Mouse (Mus musculus): Measurements from ENCODE around the gene Nfatc2. TPM values are rescaled to one million over a fixed set of nuclear protein-coding genes. Genes with fewer than 3 reads are reported as not detected.

Nfatc2 gene
- polyA plus RNA-seq, 1 experiment from 2014 or later: 0.03 TPM

- no peaks in the 10 kb centered on the region for H3K27me3 ChIP-seq
- ATAC-seq: no peak
- in situ Hi-C loops (cut with MboI; ENCODE audit: low pct_unique_long_range_greater_than_20kb): no loop called here
- CTCF ChIA-PET: interaction anchor here (1.1 to 2.1 kb wide), 2 partner anchors 9 to 10 kb away, joined by 3 to 5 read pairs; no protein-coding TSS in a partner anchor
- no peak for TF ChIP-seq CTCF (IDR thresholded peaks at IDR 0.05)
- POLR2A ChIA-PET: interaction anchor here (0.6 kb wide), 1 partner anchor 49 kb away, joined by 3 read pairs; no protein-coding TSS in a partner anchor
- DNase-seq (ENCODE audit: low read depth, low spot score): no peak
These were observed 22.3 kb downstream of the Nfatc2 start for GRCm38 (mm10) chr2:168579109-168579508.

GRCm38 (mm10) chr2:168578132-168578531, 23.3 kb downstream of the Nfatc2 start:
- in situ Hi-C loops (cut with MboI; ENCODE audit: low pct_unique_long_range_greater_than_20kb): no loop called here
- ChIA-PET POLR2A (no interaction called here), CTCF (interaction anchor here (0.6 to 2.1 kb wide), 2 partner anchors 10 to 109 kb away, joined by 3 to 5 read pairs; no protein-coding TSS in a partner anchor)
- H3K27me3 ChIP-seq: no peaks in the 10 kb centered on the region
- no peak for TF ChIP-seq CTCF (IDR thresholded peaks at IDR 0.05)
- no peak for ATAC-seq
- DNase-seq (ENCODE audit: low read depth, low spot score): no peak

DNA sequence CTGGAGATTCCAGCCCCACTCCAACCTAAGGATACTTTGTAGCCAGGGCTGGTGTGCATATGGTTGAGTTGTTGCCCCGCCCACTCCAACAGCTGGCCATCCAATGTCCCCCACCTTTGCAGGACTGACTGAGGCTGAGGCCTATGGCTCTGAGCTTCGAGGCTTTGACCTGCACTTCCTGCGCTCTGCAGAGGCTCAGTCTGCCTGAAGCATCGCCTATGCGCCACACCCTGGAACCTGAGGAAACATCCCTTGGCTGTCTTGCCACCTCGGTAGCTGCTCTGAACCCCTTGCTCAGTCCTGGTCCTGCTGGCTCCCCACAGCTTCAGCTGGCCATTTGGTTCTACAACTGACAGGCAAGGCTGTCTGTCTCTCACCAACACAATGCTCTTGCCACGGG, 24.1 kb downstream of the Nfatc2 start:
- no peak for ATAC-seq
- H3K27me3 ChIP-seq: no peaks in the 10 kb centered on the region
- no peak for TF ChIP-seq CTCF (IDR thresholded peaks at IDR 0.05)
- DNase-seq (ENCODE audit: low read depth, low spot score): no peak
- ChIA-PET POLR2A (no interaction called here), CTCF (interaction anchor here (2.1 kb wide), 1 partner anchor 11 kb away, joined by 5 read pairs; no protein-coding TSS in a partner anchor)
- in situ Hi-C loops (cut with MboI; ENCODE audit: low pct_unique_long_range_greater_than_20kb): no loop called here

DNA sequence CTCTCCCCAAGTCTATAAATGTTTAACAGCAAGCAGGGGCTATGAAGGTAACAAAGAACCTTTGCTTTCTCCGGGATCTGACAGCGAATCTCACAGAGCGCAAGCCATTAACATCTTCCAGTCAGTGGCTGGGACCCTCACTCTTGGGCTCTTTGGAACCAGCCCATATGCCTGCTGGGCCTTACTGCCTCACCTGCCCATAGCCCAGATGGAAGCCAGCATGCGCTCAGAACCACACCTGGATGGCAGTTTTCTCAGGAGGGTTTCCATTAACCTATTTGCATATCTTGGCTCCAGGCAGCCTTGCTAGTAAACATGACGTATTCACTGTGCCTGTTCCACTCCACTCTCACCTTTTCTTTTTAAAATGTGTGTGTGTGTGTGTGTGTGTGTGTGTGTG, 25.6 kb downstream of the Nfatc2 start:
- no peaks in the 10 kb centered on the region for H3K27me3 ChIP-seq
- POLR2A ChIA-PET: no interaction called here
- no peak for ATAC-seq
- no peak for TF ChIP-seq CTCF (IDR thresholded peaks at IDR 0.05)
- CTCF ChIA-PET: no interaction called here
- DNase-seq (ENCODE audit: low read depth, low spot score): no peak
- in situ Hi-C loops (cut with MboI; ENCODE audit: low pct_unique_long_range_greater_than_20kb): no loop called here

- ChIA-PET POLR2A (no interaction called here), CTCF (no interaction called here)
- ATAC-seq: no peak
- in situ Hi-C loops (cut with MboI; ENCODE audit: low pct_unique_long_range_greater_than_20kb): no loop called here
- H3K27me3 ChIP-seq: no peaks in the 10 kb centered on the region
- no peak for TF ChIP-seq CTCF (IDR thresholded peaks at IDR 0.05)
- no peak for DNase-seq (ENCODE audit: low read depth, low spot score)
These were observed 26.5 kb downstream of the Nfatc2 start for GRCm38 (mm10) chr2:168574934-168575333.

GRCm38 (mm10) chr2:168573866-168574265, 27.6 kb downstream of the Nfatc2 start:
- in situ Hi-C loops (cut with MboI; ENCODE audit: low pct_unique_long_range_greater_than_20kb): no loop called here
- ChIA-PET POLR2A (interaction anchor here (0.9 kb wide), 1 partner anchor 12 kb away, joined by 3 read pairs; no protein-coding TSS in a partner anchor), CTCF (interaction anchor here (1.0 kb wide), 1 partner anchor 9 kb away, joined by 3 read pairs; no protein-coding TSS in a partner anchor)
- TF ChIP-seq CTCF (IDR thresholded peaks at IDR 0.05): no peak
- ATAC-seq (no peak), DNase-seq (ENCODE audit: low read depth, low spot score) (no peak)
- H3K27me3 ChIP-seq: no peaks in the 10 kb centered on the region

DNA sequence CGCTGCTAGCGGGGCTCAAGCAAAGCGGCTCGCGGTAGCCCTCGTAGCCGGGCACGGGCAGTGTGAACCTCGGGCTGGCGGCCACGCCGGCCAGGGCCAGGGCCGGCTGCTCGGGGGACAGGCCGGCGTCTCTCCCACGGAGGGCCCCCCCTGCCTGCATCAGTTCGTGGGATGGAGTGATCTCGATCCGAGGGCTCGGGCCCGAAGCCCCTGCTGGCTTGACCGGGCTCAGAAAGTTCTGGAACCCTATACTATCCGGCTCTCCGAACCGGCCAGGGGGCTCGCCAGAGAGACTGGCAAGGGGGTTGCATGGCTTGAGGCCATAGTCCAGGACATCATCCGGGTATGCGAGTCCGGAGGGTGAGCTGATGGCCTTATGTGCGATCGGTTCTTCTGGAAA, 30.2 kb downstream of the Nfatc2 start:
- ChIA-PET POLR2A (no interaction called here), CTCF (no interaction called here)
- no peak for DNase-seq (ENCODE audit: low read depth, low spot score)
- H3K27me3 ChIP-seq: no peaks in the 10 kb centered on the region
- in situ Hi-C loops (cut with MboI; ENCODE audit: low pct_unique_long_range_greater_than_20kb): no loop called here
- no peak for ATAC-seq
- no peak for TF ChIP-seq CTCF (IDR thresholded peaks at IDR 0.05)

- DNase-seq (ENCODE audit: low read depth, low spot score) (no peak), ATAC-seq (no peak)
- in situ Hi-C loops (cut with MboI; ENCODE audit: low pct_unique_long_range_greater_than_20kb): no loop called here
- no peak for TF ChIP-seq CTCF (IDR thresholded peaks at IDR 0.05)
- ChIA-PET CTCF (no interaction called here), POLR2A (no interaction called here)
- no peaks in the 10 kb centered on the region for H3K27me3 ChIP-seq
These were observed 35.8 kb downstream of the Nfatc2 start for GRCm38 (mm10) chr2:168565538-168566253.

GRCm38 (mm10) chr2:168563184-168563583, 38.3 kb downstream of the Nfatc2 start:
- in situ Hi-C loops (cut with MboI; ENCODE audit: low pct_unique_long_range_greater_than_20kb): no loop called here
- H3K27me3 ChIP-seq: no peaks in the 10 kb centered on the region
- no peak for DNase-seq (ENCODE audit: low read depth, low spot score)
- TF ChIP-seq CTCF (IDR thresholded peaks at IDR 0.05): no peak
- no peak for ATAC-seq
- ChIA-PET POLR2A (no interaction called here), CTCF (no interaction called here)

- ChIA-PET CTCF (no interaction called here), POLR2A (no interaction called here)
- DNase-seq (ENCODE audit: low read depth, low spot score) (no peak), ATAC-seq (no peak)
- no peaks in the 10 kb centered on the region for H3K27me3 ChIP-seq
- TF ChIP-seq CTCF (IDR thresholded peaks at IDR 0.05): no peak
- in situ Hi-C loops (cut with MboI; ENCODE audit: low pct_unique_long_range_greater_than_20kb): no loop called here
These were observed 44.4 kb downstream of the Nfatc2 start for GRCm38 (mm10) chr2:168557035-168557434.

GRCm38 (mm10) chr2:168555897-168556670, 45.4 kb downstream of the Nfatc2 start:
- H3K27me3 ChIP-seq: no peaks in the 10 kb centered on the region
- DNase-seq (ENCODE audit: low read depth, low spot score) (no peak), ATAC-seq (no peak)
- TF ChIP-seq CTCF (IDR thresholded peaks at IDR 0.05): no peak
- ChIA-PET POLR2A (no interaction called here), CTCF (no interaction called here)
- in situ Hi-C loops (cut with MboI; ENCODE audit: low pct_unique_long_range_greater_than_20kb): no loop called here
